Mouse (Mus musculus) frontal cortex, adult 2 months (tissue): ENCODE results near the gene Tgfbr2. TPM values are rescaled to one million over a fixed set of nuclear protein-coding genes. Genes with fewer than 3 reads are reported as not detected.

Experiments
- DNase-seq, 2 experiments: peaks; one replicate each; pipeline ENCODE4 v3.0.0; 2022; ENCODE audit warnings: low spot score in 1 of 2; ENCODE audit errors: extremely low spot score in 1 of 2
- polyA plus RNA-seq: library from polyadenylated mRNA; depleted of rRNA; stranded (reverse); fragments of >200 nt; gene quantifications from 2 replicates; pipeline ENCODE4 v1.2.3, GENCODE M21; 2012

Gene Tgfbr2
- polyA plus RNA-seq, 1 experiment, result 11.5 TPM

GRCm38 (mm10) chr9:116162866-116163374 lies 12.2 kb downstream of the Tgfbr2 start:
- DNase-seq, result no peak

- no peak for DNase-seq
These were observed 14.3 kb downstream of the Tgfbr2 start for GRCm38 (mm10) chr9:116160860-116161259.

GRCm38 (mm10) chr9:116160067-116160466 lies 15.1 kb downstream of the Tgfbr2 start:
- no peak for DNase-seq

- DNase-seq, result no peak
These were observed 18.7 kb downstream of the Tgfbr2 start for GRCm38 (mm10) chr9:116156501-116156900.

GRCm38 (mm10) chr9:116152878-116153277 lies 22.3 kb downstream of the Tgfbr2 start:
- DNase-seq, result peak; percentile 18 to 55

GRCm38 (mm10) chr9:116150725-116151396 lies 24.3 kb downstream of the Tgfbr2 start:
- no peak for DNase-seq

- DNase-seq, result no peak
These were observed 26.4 kb downstream of the Tgfbr2 start for GRCm38 (mm10) chr9:116148809-116149208.

GRCm38 (mm10) chr9:116146235-116146634 lies 28.9 kb downstream of the Tgfbr2 start:
- no peak for DNase-seq

- DNase-seq, result no peak
These were observed 29.9 kb downstream of the Tgfbr2 start for GRCm38 (mm10) chr9:116145231-116145641.

GRCm38 (mm10) chr9:116140422-116140821 lies 34.7 kb downstream of the Tgfbr2 start:
- DNase-seq, result no peak

GRCm38 (mm10) chr9:116139549-116139948 lies 35.6 kb downstream of the Tgfbr2 start:
- DNase-seq, result no peak

- DNase-seq, result peak; percentile 30 to 52
These were observed 36.5 kb downstream of the Tgfbr2 start for GRCm38 (mm10) chr9:116138595-116139134.

- no peak for DNase-seq
These were observed 37.5 kb downstream of the Tgfbr2 start for GRCm38 (mm10) chr9:116137645-116138044.

GRCm38 (mm10) chr9:116136811-116137210 lies 38.3 kb downstream of the Tgfbr2 start:
- DNase-seq, result no peak

GRCm38 (mm10) chr9:116136146-116136545 lies 39.0 kb downstream of the Tgfbr2 start:
- no peak for DNase-seq

GRCm38 (mm10) chr9:116134488-116134887 lies 40.7 kb downstream of the Tgfbr2 start:
- no peak for DNase-seq

GRCm38 (mm10) chr9:116133312-116133980 lies 41.7 kb downstream of the Tgfbr2 start:
- no peak for DNase-seq

GRCm38 (mm10) chr9:116128886-116129285 lies 46.3 kb downstream of the Tgfbr2 start:
- no peak for DNase-seq

- DNase-seq, result no peak
These were observed 46.8 kb downstream of the Tgfbr2 start for GRCm38 (mm10) chr9:116128311-116128710.

- no peak for DNase-seq
These were observed 48.7 kb downstream of the Tgfbr2 start for GRCm38 (mm10) chr9:116126494-116126893.

GRCm38 (mm10) chr9:116122969-116123589 lies 52.1 kb downstream of the Tgfbr2 start:
- peak in 1 of 2 experiments; percentile 19 for DNase-seq
